Mouse (Mus musculus): Measurements from ENCODE around the gene Olfr53. TPM values are rescaled to one million over a fixed set of nuclear protein-coding genes. Genes with fewer than 3 reads are reported as not detected.

Olfr53 gene
- polyA plus RNA-seq (2012; rRNA removed) = not detected in 2 replicates

DNA sequence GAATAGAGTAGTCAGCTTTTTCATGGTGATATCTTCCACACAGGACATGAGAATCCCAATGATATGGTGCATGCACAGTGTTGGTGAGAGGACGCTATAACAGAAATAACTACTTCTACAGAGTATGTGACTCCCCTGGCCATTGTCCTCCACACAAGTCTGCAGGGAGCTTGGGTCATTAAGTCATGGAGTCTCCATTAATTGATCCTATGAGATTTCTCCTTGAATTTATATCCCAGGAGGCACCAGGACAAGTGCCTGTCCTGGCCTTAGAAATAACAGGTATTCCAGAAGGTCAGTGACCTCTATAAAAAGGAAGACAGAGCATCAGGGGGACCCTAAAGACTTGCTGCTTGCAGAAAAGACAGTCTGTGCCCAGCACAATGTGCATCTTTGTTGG lies at the start of gene Olfr53:
Gene Olfr53, plus strand, starts transcription at position 301 of the 400 bp plus-strand sequence.

DNA sequence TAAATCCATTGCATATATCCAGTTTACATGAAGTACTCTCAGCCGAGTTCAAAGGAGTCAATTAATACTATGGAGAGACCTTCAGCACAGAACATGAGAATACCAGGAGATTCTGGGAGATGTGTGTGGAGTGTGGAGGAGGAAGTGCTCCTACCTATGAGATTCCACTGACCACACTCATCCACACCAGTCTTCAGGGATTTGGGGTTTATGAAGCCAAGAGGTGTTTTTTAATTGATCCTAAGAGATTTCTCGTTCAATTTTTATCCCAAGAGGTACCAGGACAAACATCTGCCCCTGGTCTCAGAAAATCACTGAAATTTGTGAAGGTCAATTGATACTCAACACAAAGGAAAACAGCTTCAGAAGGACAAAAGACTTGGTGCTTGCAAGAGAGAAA lies 45.3 kb upstream of the Olfr53 start, which contains the start of gene Olfr46:
Gene Olfr46, plus strand, starts transcription at position 301 of the 400 bp plus-strand sequence.

DNA sequence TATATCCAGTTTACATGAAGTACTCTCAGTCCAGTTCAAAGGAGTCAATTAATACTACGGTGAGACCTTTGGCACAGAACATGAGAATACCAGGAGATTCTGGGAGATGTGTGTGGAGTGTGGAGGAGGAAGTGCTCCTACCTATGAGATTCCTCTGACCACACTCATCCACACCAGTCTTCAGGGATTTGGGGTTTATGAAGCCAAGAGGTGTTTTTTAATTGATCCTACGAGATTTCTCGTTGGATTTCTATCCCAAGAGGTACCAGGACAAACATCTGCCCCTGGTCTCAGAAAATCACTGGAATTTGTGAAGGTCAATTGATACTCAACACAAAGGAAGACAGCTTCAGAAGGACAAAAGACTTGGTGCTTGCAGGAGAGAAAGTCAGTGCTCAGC lies 17.6 kb upstream of the Olfr53 start, which contains the start of gene Olfr61:
Gene Olfr61, plus strand, starts transcription at position 301 of the 400 bp plus-strand sequence.

DNA sequence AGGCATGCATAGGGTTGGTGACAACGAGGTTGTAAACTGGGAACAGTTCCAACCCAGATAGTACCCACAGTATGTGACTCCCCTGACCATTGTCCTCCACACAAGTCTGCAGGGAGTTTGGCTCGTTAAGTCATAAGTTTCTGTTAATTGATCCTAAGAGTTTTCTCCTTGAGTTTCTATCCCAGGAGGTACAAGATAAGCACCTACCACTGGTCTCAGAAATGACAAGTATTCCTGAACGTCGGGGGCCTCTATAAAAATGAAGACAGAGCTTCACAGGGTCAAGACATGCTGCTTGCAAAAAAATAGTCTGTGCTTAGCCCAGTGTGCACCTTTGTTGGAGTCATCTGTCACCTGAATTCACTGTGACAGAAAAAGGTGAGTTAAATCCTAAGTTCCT lies 13.4 kb downstream of the Olfr53 start, which contains the start of gene Olfr539:
Gene Olfr539, plus strand, starts transcription at position 301 of the 400 bp plus-strand sequence.

DNA sequence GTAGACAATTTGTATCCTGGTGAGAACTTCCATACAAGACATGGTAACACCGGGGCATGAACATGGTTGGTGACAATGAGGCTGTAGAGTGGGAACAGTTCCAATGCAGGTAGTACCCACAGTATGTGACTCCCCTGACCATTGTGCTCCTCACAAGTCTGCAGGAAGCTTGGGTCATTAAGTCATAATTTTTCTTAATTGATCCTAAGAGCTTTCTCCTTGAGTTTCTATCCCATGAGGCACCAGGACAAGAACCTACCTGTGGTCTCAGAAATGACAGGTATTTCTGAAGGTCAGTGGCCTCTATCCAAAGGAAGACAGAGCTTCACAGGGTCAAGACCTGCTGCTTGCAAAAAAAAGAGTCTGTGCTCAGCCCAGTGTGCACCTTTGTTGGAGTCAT lies 35.4 kb downstream of the Olfr53 start, which contains the start of gene Olfr45:
Gene Olfr45, plus strand, starts transcription at position 301 of the 400 bp plus-strand sequence.

DNA sequence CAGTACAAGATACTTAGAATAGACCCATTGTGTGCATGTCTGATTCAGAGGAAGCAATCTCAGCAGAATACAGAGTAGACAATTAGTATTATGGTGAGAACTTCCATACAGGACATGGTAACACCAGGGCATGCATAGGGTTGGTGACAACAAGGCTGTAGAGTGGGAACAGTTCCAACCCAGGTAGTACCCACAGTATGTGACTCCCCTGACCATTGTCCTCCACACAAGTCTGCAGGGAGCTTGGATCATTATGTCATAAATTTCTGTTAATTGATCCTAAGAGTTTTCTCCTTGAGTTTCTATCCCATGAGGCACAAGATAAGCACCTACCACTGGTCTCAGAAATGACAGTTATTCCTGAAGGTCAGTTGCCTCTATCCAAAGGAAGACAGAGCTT lies 50.7 kb downstream of the Olfr53 start, which contains the start of gene Olfr541:
Gene Olfr541, plus strand, starts transcription at position 301 of the 400 bp plus-strand sequence.

Other genes starting within 250 kb of the Olfr53 start
- gene Olfr531, start 243.5 kb upstream of the Olfr53 start, polyA plus RNA-seq (2012; rRNA removed) = not detected in 2 replicates
- gene Olfr532, start 224.8 kb upstream of the Olfr53 start, polyA plus RNA-seq (2012; rRNA removed) = not detected in 2 replicates
- gene Olfr533, start 183.1 kb upstream of the Olfr53 start, polyA plus RNA-seq (2012; rRNA removed) = not detected in 2 replicates
- gene Olfr535, start 162.2 kb upstream of the Olfr53 start, polyA plus RNA-seq (2012; rRNA removed) = not detected in 2 replicates
- not detected in 2 replicates for gene Olfr536, start 139.1 kb upstream of the Olfr53 start, polyA plus RNA-seq (2012; rRNA removed)
- not detected in 2 replicates for gene Olfr538, start 78.6 kb upstream of the Olfr53 start, polyA plus RNA-seq (2012; rRNA removed)
- not detected in 2 replicates for gene Olfr46, start 45.2 kb upstream of the Olfr53 start, polyA plus RNA-seq (2012; rRNA removed)
- not detected in 2 replicates for gene Olfr61, start 17.5 kb upstream of the Olfr53 start, polyA plus RNA-seq (2012; rRNA removed)
- not detected in 2 replicates for gene Olfr539, start 13.5 kb downstream of the Olfr53 start, polyA plus RNA-seq (2012; rRNA removed)
- not detected in 2 replicates for gene Olfr45, start 35.5 kb downstream of the Olfr53 start, polyA plus RNA-seq (2012; rRNA removed)
- gene Olfr541, start 50.8 kb downstream of the Olfr53 start, polyA plus RNA-seq (2012; rRNA removed) = not detected in 2 replicates
- 0.91 and 3.0 TPM in 2 replicates for gene Cyp2e1, start 117.3 kb downstream of the Olfr53 start, polyA plus RNA-seq (2012; rRNA removed)
- gene Syce1, start 141.4 kb downstream of the Olfr53 start, polyA plus RNA-seq (2012; rRNA removed) = 0.07 and 0.17 TPM in 2 replicates
- gene Zfp941, start 175.7 kb downstream of the Olfr53 start, polyA plus RNA-seq (2012; rRNA removed) = 0.09 and 0.19 TPM in 2 replicates
- 63.2 and 78.4 TPM in 2 replicates for gene Urah, start 188.6 kb downstream of the Olfr53 start, polyA plus RNA-seq (2012; rRNA removed)
- gene Scgb1c1, start 199.1 kb downstream of the Olfr53 start, polyA plus RNA-seq (2012; rRNA removed) = not detected in 2 replicates
- not detected in 2 replicates for gene Odf3, start 201.4 kb downstream of the Olfr53 start, polyA plus RNA-seq (2012; rRNA removed)
- 2.8 TPM in 1 of 2 replicates, not detected in the other for gene Gm45785, start 209.9 kb downstream of the Olfr53 start, polyA plus RNA-seq (2012; rRNA removed)
- 109 and 117 TPM in 2 replicates for gene Ric8a, start 210.5 kb downstream of the Olfr53 start, polyA plus RNA-seq (2012; rRNA removed)
- 23.7 and 24.1 TPM in 2 replicates for gene Bet1l, start 211.1 kb downstream of the Olfr53 start, polyA plus RNA-seq (2012; rRNA removed)
- 53.8 and 58.2 TPM in 2 replicates for gene Psmd13, start 235.5 kb downstream of the Olfr53 start, polyA plus RNA-seq (2012; rRNA removed)
- 29.5 and 34.3 TPM in 2 replicates for gene Sirt3, start 235.9 kb downstream of the Olfr53 start, polyA plus RNA-seq (2012; rRNA removed)